Mouse (Mus musculus): Measurements from ENCODE around the gene Spocd1.

Gene Spocd1

DNA sequence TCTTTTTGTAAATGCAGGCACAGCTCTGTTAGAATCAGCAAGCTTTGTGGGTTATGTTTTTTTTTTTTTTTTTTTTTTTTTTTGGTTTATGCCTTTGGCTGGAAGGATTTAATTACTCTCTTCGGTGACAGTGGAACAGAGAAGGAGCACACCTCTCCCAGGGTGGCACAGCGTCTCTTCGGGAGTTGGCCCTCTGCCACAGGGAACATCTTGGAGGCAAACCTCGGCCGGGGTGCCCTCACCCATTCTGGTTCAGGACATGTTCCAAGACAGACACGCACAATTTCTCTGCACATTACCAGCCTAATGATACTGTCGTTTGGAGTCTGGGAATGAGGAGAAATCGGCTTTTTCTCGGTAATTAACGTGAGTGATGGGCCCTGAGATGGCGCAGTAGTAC is 41.8 kb downstream of the Spocd1 start:
- in situ Hi-C loops (cut with MseI, MboI): no loop called here

DNA sequence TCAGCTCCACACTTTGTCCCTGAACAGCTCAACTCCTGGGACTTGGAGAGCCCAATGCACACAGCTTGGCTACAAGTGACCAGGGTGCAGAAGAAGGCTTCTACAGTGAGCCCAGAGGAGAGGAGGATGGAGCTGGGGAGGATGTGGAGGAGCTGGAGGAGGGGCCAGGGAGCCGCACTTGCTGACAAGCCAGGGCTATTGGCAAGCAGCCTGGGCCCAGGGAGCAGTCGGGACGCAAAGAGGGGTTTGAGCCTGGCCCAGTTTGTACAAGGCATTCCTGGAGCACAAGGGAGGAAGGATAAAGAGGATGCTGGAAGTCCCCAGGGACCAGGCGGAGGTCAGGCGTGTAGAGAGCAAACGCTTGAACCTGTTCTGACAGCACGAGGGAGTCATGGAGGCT is 42.9 kb downstream of the Spocd1 start:
- in situ Hi-C loops (cut with MseI, MboI): no loop called here

DNA sequence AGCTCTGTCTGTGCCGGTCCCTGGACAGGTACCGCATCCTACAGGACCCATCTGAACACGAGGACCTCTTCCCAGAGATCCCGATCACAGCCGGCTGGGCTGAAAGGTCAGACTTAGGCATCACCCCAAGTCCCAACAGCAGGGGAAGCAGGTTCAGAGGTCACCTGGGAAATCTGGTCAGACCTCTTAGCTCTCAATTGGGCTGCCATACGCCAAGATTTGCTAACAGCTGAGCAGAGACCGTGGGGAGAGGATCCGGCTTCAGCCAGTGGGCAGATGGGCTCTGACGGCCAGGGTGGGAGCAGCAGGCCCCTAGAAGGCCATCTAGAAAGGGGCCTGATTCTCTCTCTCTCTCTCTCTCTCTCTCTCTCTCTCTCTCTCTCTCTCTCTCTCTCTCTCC is 45.2 kb downstream of the Spocd1 start:
- in situ Hi-C loops (cut with MseI, MboI): no loop called here

DNA sequence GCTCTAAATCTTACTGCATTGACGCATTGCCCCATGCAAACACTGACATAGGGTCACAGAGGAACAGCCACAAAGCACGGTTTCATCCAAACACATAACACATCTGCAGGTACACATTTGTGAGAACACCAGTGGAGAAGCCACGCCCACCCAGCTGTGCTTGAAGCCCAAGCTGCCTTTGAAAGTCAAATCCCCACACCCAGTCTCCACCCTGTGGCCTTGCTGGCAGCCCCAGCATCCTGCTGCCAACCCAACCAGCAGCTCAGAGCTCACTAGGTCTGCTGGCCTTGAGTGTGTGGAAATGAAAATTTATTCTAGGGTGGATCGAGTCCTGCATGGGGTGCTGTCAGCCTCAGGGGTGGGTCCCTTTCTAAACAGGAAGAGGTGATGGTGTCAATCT is 48.2 kb downstream of the Spocd1 start:
- in situ Hi-C loops (cut with MseI, MboI): no loop called here

DNA sequence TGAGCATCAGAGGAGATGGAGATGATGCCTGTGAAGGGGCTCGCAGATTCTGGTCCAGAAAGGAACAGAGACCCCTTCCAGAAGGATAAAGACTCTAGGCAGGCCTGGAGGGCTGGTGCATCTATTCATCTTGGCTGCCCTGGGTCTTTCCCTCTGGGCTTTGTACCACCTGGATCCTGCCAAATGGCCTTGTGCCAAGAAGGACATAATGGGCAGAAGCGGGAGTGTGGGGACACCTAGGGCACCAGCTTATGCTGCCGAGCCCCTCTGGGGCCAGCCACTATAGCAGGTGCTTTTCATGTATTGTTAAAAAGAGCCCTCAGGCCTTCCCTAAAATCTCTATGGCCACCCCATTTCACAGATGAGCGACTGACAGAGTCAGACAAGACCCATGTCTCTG is 49.2 kb downstream of the Spocd1 start:
- in situ Hi-C loops (cut with MseI, MboI): no loop called here

- in situ Hi-C loops (cut with MseI, MboI): no loop called here
These were observed 49.9 kb downstream of the Spocd1 start for GRCm38 (mm10) chr4:129978930-129979329.

- in situ Hi-C loops (cut with MseI, MboI): no loop called here
These were observed 52.6 kb downstream of the Spocd1 start for GRCm38 (mm10) chr4:129981657-129982056.

DNA sequence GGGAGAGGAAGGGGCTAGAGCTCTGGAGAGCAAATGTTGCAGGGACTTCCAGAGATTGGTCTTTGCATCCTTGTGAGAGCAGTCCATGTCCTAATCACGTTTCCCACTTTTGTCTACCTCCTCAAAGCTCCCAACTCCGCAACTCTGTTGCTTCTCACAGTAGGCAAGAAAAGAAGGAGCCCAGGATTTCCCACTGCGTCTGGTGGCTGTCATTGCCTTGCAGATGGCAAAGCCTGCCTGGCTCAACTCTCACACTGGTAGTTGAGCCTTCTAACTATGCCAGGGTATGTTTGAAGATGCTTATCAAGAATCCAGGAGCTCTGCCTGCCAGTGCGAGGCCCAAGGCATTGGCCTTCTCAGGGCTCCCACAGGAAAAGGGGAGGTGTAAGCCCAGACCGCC is 54.0 kb downstream of the Spocd1 start:
- in situ Hi-C loops (cut with MseI, MboI): no loop called here

DNA sequence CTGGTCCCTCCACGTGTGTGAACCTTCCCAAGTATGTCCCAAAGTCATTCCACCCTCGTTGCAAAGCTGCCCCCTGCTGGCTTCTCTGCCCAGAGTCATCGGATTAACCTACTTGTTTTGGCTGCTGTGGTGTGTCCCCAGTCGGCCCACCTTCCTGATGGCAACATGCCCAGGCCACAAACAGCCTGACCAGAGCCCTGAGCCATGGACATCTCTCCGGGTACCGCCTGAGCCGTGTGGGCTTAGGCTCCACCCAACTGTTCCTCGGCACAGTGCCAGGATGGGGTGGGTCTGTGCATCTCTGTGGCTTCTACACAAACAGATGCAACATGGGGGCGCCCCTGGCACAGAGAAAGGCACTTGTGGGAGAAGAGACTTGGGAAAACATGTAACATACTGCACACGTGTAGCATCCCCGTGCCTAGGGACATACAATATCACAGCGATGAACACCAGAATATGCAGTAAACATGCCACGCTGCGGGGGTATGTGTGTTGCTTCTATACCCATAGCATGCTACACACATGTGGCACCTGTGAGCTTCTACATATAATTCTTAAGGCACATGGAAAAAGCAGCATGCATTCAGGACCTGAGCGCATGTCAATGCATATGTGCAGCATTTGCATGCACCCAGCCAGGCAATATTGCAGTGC is 54.8 kb downstream of the Spocd1 start:
- in situ Hi-C loops (cut with MseI, MboI): no loop called here

DNA sequence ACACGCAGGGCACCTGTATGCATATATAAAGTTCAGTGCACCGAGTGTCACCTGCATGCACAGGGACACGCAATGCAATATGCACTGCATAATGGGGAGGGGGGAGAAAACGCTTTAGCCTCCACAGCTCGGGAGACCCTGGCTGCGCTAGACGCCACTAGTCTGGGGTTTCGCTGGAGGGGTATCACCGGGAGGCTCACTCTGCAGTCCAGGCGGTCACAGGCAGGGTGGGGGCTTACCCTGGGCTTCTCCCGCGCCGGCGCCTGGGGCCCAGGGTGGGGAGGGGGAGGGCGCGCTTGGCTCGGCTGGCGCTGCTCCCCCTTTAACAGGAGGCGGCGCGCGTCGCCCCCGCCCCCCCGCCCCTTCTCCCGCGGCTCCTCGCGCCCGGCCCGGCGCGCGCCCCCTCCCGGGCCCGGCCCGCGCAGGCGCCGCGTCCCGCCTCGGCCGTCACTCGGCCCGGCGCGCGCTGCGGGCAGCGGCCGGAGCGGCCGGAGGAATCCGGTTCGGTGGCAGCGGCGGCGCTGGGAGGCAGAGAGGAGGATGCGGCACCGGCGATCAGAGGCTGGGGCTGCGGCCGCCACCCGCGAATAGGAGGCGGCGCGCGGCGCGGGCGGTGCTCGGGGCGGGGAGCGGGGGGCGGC is 55.5 kb downstream of the Spocd1 start, which contains the start of gene Adgrb2:
Adgrb2 (plus strand) TSS at position 450 of the 641 bp plus-strand sequence.
- in situ Hi-C loops (cut with MseI, MboI): no loop called here

DNA sequence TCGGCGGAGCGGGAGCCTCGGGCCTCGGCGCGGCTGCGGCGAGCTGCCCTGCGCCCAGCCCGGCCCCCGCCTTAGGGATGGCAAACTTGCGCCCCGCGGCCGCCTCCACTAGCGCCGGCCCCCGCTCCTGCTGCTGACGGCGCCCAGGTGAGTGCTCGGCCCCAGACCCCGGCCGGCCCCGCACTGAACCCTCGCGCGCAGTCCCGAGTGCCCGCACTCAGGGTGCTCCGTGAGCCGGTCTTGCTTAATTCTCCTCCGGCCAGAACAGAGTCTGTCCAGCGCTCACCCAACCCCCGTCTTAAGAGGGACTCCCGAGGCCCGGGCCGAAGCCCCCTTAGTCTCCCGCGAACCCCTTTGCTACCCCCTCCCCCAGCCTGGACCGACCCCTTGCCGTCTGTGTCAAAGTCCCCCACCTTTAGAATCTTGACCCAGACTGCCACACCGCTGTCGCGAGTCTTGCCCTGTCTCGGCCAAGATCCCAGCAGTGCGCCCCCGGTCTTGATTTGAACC is 56.2 kb downstream of the Spocd1 start:
- in situ Hi-C loops (cut with MseI, MboI): no loop called here

DNA sequence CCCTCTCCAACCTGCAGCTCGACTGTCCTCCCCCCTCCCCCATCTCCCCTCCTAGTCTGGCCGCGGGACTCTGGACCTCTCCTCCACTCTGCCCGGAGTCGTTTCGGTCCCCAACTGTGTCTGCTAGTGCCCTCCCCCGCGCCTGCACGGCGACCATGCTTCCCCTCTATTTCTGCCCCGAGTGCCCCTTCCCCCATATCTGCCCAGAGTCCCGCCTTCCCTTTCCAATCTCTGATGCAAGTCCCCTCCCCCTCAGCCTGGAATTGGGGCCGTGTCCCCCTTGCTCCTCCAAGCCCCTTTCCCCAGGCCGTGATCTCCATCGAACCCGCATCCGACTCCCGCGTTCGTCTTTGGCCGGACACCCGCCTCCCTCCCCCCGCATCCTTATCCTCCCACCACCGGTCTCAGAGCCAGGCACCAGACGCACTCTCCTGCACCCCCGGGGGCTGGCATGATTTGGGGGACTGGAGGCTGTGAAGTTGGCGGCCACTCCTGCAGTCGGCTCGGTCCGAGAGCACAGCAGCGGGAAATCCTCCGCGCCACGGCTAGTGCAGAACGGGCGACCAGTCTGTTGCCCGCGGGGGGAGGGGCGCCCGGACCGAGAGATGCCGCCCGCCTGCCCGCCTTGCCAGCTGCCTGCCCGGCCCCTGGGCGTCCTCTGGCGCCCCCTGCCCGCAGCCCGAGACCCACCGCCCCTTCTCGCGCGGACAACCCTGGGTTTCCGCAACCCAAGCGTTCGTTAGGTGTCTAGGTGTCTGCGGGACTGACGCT is 56.8 kb downstream of the Spocd1 start:
- in situ Hi-C loops (cut with MseI, MboI): no loop called here

DNA sequence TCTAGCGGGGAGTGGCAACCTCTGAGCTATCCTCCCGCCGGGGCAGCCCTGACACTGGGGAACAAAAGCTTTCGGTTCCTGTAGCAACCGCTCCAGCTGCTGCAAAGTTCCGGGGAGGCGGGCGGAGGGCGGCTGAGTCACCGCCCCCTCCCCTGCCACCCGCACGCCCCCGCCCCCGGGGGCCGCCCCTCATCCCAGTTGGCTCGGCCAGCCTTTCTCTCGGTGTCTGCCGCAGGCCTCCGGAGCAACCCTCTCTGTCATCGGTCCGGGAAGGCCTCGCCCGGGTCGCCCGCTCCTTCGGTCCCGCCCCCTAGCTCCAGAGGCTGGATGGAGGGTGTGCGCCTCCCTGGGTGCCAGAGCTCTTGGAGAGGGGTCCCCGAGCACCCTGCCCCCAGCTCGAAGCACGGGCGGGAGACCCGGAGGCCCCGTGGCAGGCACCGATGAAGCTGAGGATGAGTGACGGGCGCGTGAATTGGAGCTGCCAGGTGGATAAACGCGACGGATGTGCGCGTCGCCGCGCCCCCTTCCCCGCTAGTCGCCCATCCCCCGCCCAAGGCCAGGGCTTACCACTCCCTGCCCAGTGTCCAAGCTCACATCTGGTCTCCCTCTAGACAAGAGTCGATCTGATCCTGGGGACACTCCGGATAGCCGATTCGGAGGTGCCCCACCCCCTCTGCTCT is 58.9 kb downstream of the Spocd1 start:
- in situ Hi-C loops (cut with MseI, MboI): no loop called here

DNA sequence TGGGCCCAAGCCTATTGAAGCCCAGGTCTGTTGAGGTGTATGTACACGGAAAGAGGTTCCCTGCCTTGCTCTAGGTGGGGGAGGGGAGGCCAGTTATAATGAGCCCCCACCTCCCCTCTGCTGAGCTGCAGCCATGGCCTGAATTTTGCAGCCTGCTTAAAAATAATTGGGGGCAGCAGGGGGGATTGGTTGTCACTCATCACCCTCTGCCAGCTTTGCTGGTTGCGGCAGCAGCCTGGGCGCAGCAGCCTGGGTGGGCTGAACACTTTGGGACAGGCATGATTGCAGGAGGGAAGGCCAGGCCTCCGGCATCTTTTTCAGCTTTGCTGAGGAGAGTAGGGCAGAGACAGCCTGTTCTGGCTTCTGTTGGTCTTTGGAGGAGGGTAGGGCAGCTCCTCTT is 60.9 kb downstream of the Spocd1 start:
- in situ Hi-C loops (cut with MseI, MboI): no loop called here

DNA sequence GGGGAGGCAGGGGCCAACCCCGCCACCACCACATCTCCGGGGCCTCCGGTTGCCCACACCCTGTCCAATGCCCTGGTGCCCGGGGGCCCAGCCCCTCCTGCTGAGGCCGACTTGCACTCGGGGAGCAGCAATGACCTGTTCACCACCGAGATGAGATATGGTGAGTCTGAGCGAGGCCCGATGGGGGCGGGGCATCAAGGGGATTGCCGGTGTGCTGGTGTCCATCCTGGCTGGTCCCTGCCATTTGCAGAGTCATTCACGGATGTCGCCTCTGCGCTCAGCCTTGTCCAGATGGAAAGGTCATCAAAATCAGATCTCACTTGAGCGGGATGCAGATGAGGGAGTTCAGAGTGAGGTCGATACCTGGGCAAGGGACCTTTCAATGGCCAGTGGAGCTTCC is 63.7 kb downstream of the Spocd1 start:
- in situ Hi-C loops (cut with MseI, MboI): no loop called here

- in situ Hi-C loops (cut with MseI, MboI): no loop called here
These were observed 64.2 kb downstream of the Spocd1 start for GRCm38 (mm10) chr4:129993213-129993612.

GRCm38 (mm10) chr4:129993944-129994695 is 65.1 kb downstream of the Spocd1 start:
- in situ Hi-C loops (cut with MseI, MboI): no loop called here

GRCm38 (mm10) chr4:129994728-129995127 is 65.7 kb downstream of the Spocd1 start:
- in situ Hi-C loops (cut with MseI, MboI): no loop called here

- in situ Hi-C loops (cut with MseI, MboI): no loop called here
These were observed 66.2 kb downstream of the Spocd1 start for GRCm38 (mm10) chr4:129995255-129995654.

DNA sequence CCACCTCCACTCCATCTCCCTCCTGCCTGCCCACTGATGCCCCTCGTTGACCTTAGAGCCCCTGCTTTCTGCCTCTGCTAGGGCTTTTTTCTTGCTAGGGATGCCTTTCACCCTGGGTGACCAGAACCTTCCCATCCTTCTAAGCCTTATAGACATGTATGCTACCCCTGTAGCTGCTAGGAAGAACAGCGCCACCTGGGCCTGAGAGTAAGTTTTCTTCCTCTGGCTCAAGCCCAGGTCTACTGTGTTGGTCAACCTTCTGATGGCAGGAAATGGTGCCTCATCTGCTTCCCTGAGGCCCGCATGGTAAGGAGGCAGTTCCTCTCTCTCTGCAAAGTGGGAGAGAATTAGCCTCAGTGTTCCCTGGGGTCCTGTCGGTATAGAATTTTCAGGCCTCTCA is 67.0 kb downstream of the Spocd1 start:
- in situ Hi-C loops (cut with MseI, MboI): no loop called here

GRCm38 (mm10) chr4:129998124-129998523 is 69.1 kb downstream of the Spocd1 start:
- in situ Hi-C loops (cut with MseI, MboI): no loop called here
